Mouse (Mus musculus): ENCODE data around the gene Tapbp.

DNA sequence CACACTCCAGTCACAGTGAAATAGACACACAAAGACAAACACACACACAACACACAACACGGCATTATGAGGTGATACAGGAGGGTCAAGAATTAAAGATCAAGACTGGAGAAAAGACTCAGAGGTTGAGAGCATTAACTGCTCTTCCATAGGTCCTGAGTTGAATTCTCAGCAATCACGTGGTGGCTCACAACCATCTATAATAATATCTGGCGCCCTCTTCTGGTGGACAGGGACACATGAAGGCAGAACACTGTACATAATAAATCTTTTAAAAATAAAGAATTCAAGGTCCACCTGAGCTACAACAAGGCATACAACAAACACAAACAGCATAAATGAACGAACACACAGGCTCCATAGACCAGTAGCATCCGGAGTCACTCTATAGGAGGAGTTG is 53.2 kb downstream of the Tapbp start:
- TF ChIP-seq CTCF (IDR thresholded peaks at IDR 0.05; ENCODE audit: low read depth, low read length) (no peak), POLR2A (IDR thresholded peaks at IDR 0.05; ENCODE audit: borderline replicate concordance, low read depth, low read length) (no peak)
